In genomic region chr17:47632181-47632840, GRCm38 (mm10) we compare ENCODE assay signal across 16 mouse cellular contexts. TPM values are rescaled to one million over a fixed set of nuclear protein-coding genes. Genes with fewer than 3 reads are reported as not detected.
DNase-seq lines count a peak whose midpoint lies in the region; ATAC-seq and TF ChIP-seq lines count a peak whose summit lies in the region.
"Had no signal": no experiment of that assay in that cellular context is flagged by ENCODE, and none has a peak within 500 bp of the region (broad histone marks: within the 10 kb centered on the region; RNA-seq: fewer than 3 reads in every experiment).

No protein-coding gene starts in this region.

- no peaks in the 10 kb centered on the region for H3K27me3 ChIP-seq in hindbrain, embryonic 14.5 days (ENCODE audit: control insufficient read depth, insufficient read depth, low read length)
- no peaks in the 10 kb centered on the region for H3K27me3 ChIP-seq in hindbrain, embryonic 11.5 days (ENCODE audit: control insufficient read depth, insufficient read depth, low read length)
- no peaks in the 10 kb centered on the region for H3K27me3 ChIP-seq in forebrain, embryonic 16.5 days (replicated peaks; ENCODE audit: control insufficient read depth, insufficient read depth, low read length)
- H3K27me3 ChIP-seq in intestine, embryonic 15.5 days (replicated peaks) = no peaks in the 10 kb centered on the region
- no peaks in the 10 kb centered on the region for H3K27me3 ChIP-seq in midbrain, postnatal 0 days (ENCODE audit: insufficient read depth, low read length)
- no peaks in the 10 kb centered on the region for H3K27me3 ChIP-seq in kidney, embryonic 15.5 days
- H3K27me3 ChIP-seq: embryonic facial prominence, embryonic 12.5 days; limb, embryonic 15.5 days had no signal

- TF ChIP-seq CTCF in midbrain, postnatal 0 days (IDR thresholded peaks at IDR 0.05) = no peak

- no peak for ATAC-seq in hindbrain, embryonic 14.5 days (ENCODE audit: low FRiP score)
- no peak for ATAC-seq in hindbrain, embryonic 11.5 days (ENCODE audit: low FRiP score)
- no peak for ATAC-seq in forebrain, embryonic 16.5 days
- ATAC-seq in intestine, embryonic 15.5 days = no peak
- ATAC-seq in midbrain, postnatal 0 days (ENCODE audit: low FRiP score) = no peak
- no peak for ATAC-seq in kidney, embryonic 15.5 days (replicated peaks; ENCODE audit: low FRiP score)

- no peak for DNase-seq in hindbrain, embryonic 14.5 days (ENCODE audit: low spot score)
- no peak for DNase-seq in hindbrain, embryonic 11.5 days (ENCODE audit: low spot score)
- DNase-seq in midbrain, postnatal 0 days (ENCODE audit: low spot score) = no peak
- DNase-seq in ovary, adult 18-20 months (ENCODE audit: low spot score) = no peak
- DNase-seq: adrenal gland, postnatal 36 days; cerebellum, postnatal 36 days; gastrocnemius, postnatal 36 days; kidney, adult 9 months; lung, postnatal 10 days; right cerebral cortex, adult 18-20 months had no signal

- no peak overlapping the region for H3K4me3 ChIP-seq in hindbrain, embryonic 14.5 days (replicated peaks; ENCODE audit: low read length)
- no peak overlapping the region for H3K4me3 ChIP-seq in hindbrain, embryonic 11.5 days (ENCODE audit: low read depth, low read length)
- H3K4me3 ChIP-seq in forebrain, embryonic 16.5 days (replicated peaks; ENCODE audit: low read length) = 0 out of 2 replicates have a peak overlapping the region, but pooled peaks have one; percentile 3
- no peak overlapping the region for H3K4me3 ChIP-seq in intestine, embryonic 15.5 days (replicated peaks)
- H3K4me3 ChIP-seq in midbrain, postnatal 0 days (ENCODE audit: low read depth, low read length) = no peak overlapping the region
- H3K4me3 ChIP-seq in kidney, embryonic 15.5 days (replicated peaks) = no peak overlapping the region
- H3K4me3 ChIP-seq: left cerebral cortex, adult 2 months; limb, embryonic 15.5 days had no signal

- 69% methylated on average over 4 of the region's 4 CpGs for WGBS in hindbrain, embryonic 14.5 days
- WGBS in hindbrain, embryonic 11.5 days = 73% methylated on average over 4 of the region's 4 CpGs
- 69% methylated on average over 4 of the region's 4 CpGs for WGBS in forebrain, embryonic 16.5 days
- WGBS in intestine, embryonic 15.5 days = 55% methylated on average over 4 of the region's 4 CpGs
- 71% methylated on average over 4 of the region's 4 CpGs for WGBS in midbrain, postnatal 0 days
- 65% methylated on average over 4 of the region's 4 CpGs for WGBS in kidney, embryonic 15.5 days

- no peak overlapping the region for H3K27ac ChIP-seq in hindbrain, embryonic 14.5 days
- no peak overlapping the region for H3K27ac ChIP-seq in hindbrain, embryonic 11.5 days (ENCODE audit: low read depth, low read length)
- no peak overlapping the region for H3K27ac ChIP-seq in forebrain, embryonic 16.5 days (ENCODE audit: low read length)
- 0 out of 2 replicates have a peak overlapping the region, but pooled peaks have one; percentile 33 for H3K27ac ChIP-seq in intestine, embryonic 15.5 days
- no peak overlapping the region for H3K27ac ChIP-seq in midbrain, postnatal 0 days (ENCODE audit: low read depth, low read length)
- H3K27ac ChIP-seq in kidney, embryonic 15.5 days = no peak overlapping the region
- H3K27ac ChIP-seq: embryonic facial prominence, embryonic 12.5 days; left cerebral cortex, adult 2 months; limb, embryonic 15.5 days had no signal

- H3K9ac ChIP-seq in hindbrain, embryonic 14.5 days = no peak overlapping the region
- no peak overlapping the region for H3K9ac ChIP-seq in hindbrain, embryonic 11.5 days (ENCODE audit: low read depth, low read length)
- no peak overlapping the region for H3K9ac ChIP-seq in forebrain, embryonic 16.5 days (replicated peaks; ENCODE audit: low read depth, low read length)
- no peak overlapping the region for H3K9ac ChIP-seq in intestine, embryonic 15.5 days
- H3K9ac ChIP-seq in midbrain, postnatal 0 days (replicated peaks; ENCODE audit: low read length, poor library complexity, severe bottlenecking) = no peak overlapping the region
- H3K9ac ChIP-seq in kidney, embryonic 15.5 days = no peak overlapping the region
- H3K9ac ChIP-seq: embryonic facial prominence, embryonic 12.5 days; limb, embryonic 15.5 days had no signal

- H3K36me3 ChIP-seq in hindbrain, embryonic 14.5 days (replicated peaks; ENCODE audit: control insufficient read depth, insufficient read depth) = peaks cover 12% of the 10 kb centered on the region
- no peaks in the 10 kb centered on the region for H3K36me3 ChIP-seq in hindbrain, embryonic 11.5 days (ENCODE audit: control insufficient read depth, insufficient read depth, low read length)
- H3K36me3 ChIP-seq in forebrain, embryonic 16.5 days (ENCODE audit: control insufficient read depth, insufficient read depth) = 0 out of 2 replicates have a peak, but pooled peaks cover 3% of the 10 kb centered on the region
- H3K36me3 ChIP-seq in intestine, embryonic 15.5 days = no peaks in the 10 kb centered on the region
- H3K36me3 ChIP-seq in midbrain, postnatal 0 days (ENCODE audit: insufficient read depth, low read length) = peaks cover 9% of the 10 kb centered on the region; the same call in 1 of the 2 replicates
- peaks cover 16% of the 10 kb centered on the region for H3K36me3 ChIP-seq in kidney, embryonic 15.5 days

- H3K9me3 ChIP-seq in hindbrain, embryonic 14.5 days (ENCODE audit: control insufficient read depth, low read length) = no peaks in the 10 kb centered on the region
- H3K9me3 ChIP-seq in hindbrain, embryonic 11.5 days (ENCODE audit: control insufficient read depth, low read length) = no peaks in the 10 kb centered on the region
- no peaks in the 10 kb centered on the region for H3K9me3 ChIP-seq in forebrain, embryonic 16.5 days (ENCODE audit: control insufficient read depth, low read length)
- no peaks in the 10 kb centered on the region for H3K9me3 ChIP-seq in intestine, embryonic 15.5 days
- no peaks in the 10 kb centered on the region for H3K9me3 ChIP-seq in midbrain, postnatal 0 days (ENCODE audit: low read length)
- no peaks in the 10 kb centered on the region for H3K9me3 ChIP-seq in kidney, embryonic 15.5 days (replicated peaks)
- H3K9me3 ChIP-seq: embryonic facial prominence, embryonic 12.5 days; limb, embryonic 15.5 days had no signal

- H3K4me2 ChIP-seq in hindbrain, embryonic 14.5 days (replicated peaks) = peak overlapping the region; percentile 27; the same call in 1 of the 2 replicates
- no peak overlapping the region for H3K4me2 ChIP-seq in hindbrain, embryonic 11.5 days (replicated peaks; ENCODE audit: low read depth, low read length)
- H3K4me2 ChIP-seq in forebrain, embryonic 16.5 days (ENCODE audit: low read length) = peak overlapping the region; percentile 18
- H3K4me2 ChIP-seq in intestine, embryonic 15.5 days (replicated peaks) = peak overlapping the region; percentile 20; the same call in 1 of the 2 replicates
- H3K4me2 ChIP-seq in midbrain, postnatal 0 days (ENCODE audit: low read depth, low read length, poor library complexity, severe bottlenecking) = peak overlapping the region; percentile 9; the same call in 1 of the 2 replicates
- no peak overlapping the region for H3K4me2 ChIP-seq in kidney, embryonic 15.5 days
- H3K4me2 ChIP-seq: limb, embryonic 15.5 days had no signal

- peaks cover 31% of the 10 kb centered on the region for H3K4me1 ChIP-seq in hindbrain, embryonic 14.5 days (replicated peaks; ENCODE audit: control insufficient read depth, insufficient read depth, low read length)
- 0 out of 2 replicates have a peak, but pooled peaks cover 3% of the 10 kb centered on the region for H3K4me1 ChIP-seq in hindbrain, embryonic 11.5 days (replicated peaks; ENCODE audit: control insufficient read depth, insufficient read depth, low read length)
- H3K4me1 ChIP-seq in forebrain, embryonic 16.5 days (replicated peaks; ENCODE audit: control insufficient read depth, insufficient read depth, low read length) = peaks cover 36% of the 10 kb centered on the region
- H3K4me1 ChIP-seq in intestine, embryonic 15.5 days (replicated peaks) = peaks cover 9% of the 10 kb centered on the region
- H3K4me1 ChIP-seq in midbrain, postnatal 0 days (ENCODE audit: insufficient read depth, low read length) = peaks cover 7% of the 10 kb centered on the region; the same call in 1 of the 2 replicates
- H3K4me1 ChIP-seq in kidney, embryonic 15.5 days = peaks cover 34% of the 10 kb centered on the region

RNA-seq across cellular contexts. Expression of gene Usp49, which starts 1.8 kb away (rescaled TPM):
- polyA plus RNA-seq in hindbrain, embryonic 14.5 days (2014; fragmentation: Nextera tagmentation; extraction: Ambion mirVana) = 6.7 and 7.6 TPM in 2 replicates
- polyA plus RNA-seq in hindbrain, embryonic 11.5 days (2014; fragmentation: Nextera tagmentation; extraction: Ambion mirVana) = 8.7 and 9.1 TPM in 2 replicates
- 8.6 and 9.1 TPM in 2 replicates for polyA plus RNA-seq in forebrain, embryonic 16.5 days (2015; fragmentation: Nextera tagmentation; extraction: Ambion mirVana)
- 5.9 and 6.3 TPM in 2 replicates for polyA plus RNA-seq in intestine, embryonic 15.5 days (2015; fragmentation: Nextera tagmentation; extraction: Ambion mirVana)
- 24.3 and 24.4 TPM in 2 replicates for total RNA-seq in midbrain, postnatal 0 days (2014; rRNA removed)
- polyA plus RNA-seq in midbrain, postnatal 0 days (2015; fragmentation: Nextera tagmentation; extraction: Ambion mirVana) = 3.7 and 3.9 TPM in 2 replicates
- polyA plus RNA-seq in kidney, embryonic 15.5 days (2015; fragmentation: Nextera tagmentation; extraction: Ambion mirVana) = 4.6 and 5.0 TPM in 2 replicates

RNA-seq across cellular contexts. Expression of gene Gm20517, which starts 20.9 kb away (rescaled TPM):
- polyA plus RNA-seq in hindbrain, embryonic 14.5 days (2014; fragmentation: Nextera tagmentation; extraction: Ambion mirVana) = 3.0 and 3.1 TPM in 2 replicates
- polyA plus RNA-seq in hindbrain, embryonic 11.5 days (2014; fragmentation: Nextera tagmentation; extraction: Ambion mirVana) = 1.3 and 1.7 TPM in 2 replicates
- polyA plus RNA-seq in forebrain, embryonic 16.5 days (2015; fragmentation: Nextera tagmentation; extraction: Ambion mirVana) = 2.3 and 2.9 TPM in 2 replicates
- 0.54 and 0.88 TPM in 2 replicates for polyA plus RNA-seq in intestine, embryonic 15.5 days (2015; fragmentation: Nextera tagmentation; extraction: Ambion mirVana)
- total RNA-seq in midbrain, postnatal 0 days (2014; rRNA removed) = 3.2 and 8.0 TPM in 2 replicates
- polyA plus RNA-seq in midbrain, postnatal 0 days (2015; fragmentation: Nextera tagmentation; extraction: Ambion mirVana) = 0.96 and 1.1 TPM in 2 replicates
- polyA plus RNA-seq in kidney, embryonic 15.5 days (2015; fragmentation: Nextera tagmentation; extraction: Ambion mirVana) = 0.81 and 1.4 TPM in 2 replicates

RNA-seq across cellular contexts. Expression of gene Med20, which starts 20.9 kb away (rescaled TPM):
- 42.3 and 44.7 TPM in 2 replicates for polyA plus RNA-seq in hindbrain, embryonic 14.5 days (2014; fragmentation: Nextera tagmentation; extraction: Ambion mirVana)
- 44.6 and 44.8 TPM in 2 replicates for polyA plus RNA-seq in hindbrain, embryonic 11.5 days (2014; fragmentation: Nextera tagmentation; extraction: Ambion mirVana)
- polyA plus RNA-seq in forebrain, embryonic 16.5 days (2015; fragmentation: Nextera tagmentation; extraction: Ambion mirVana) = 51.6 and 51.8 TPM in 2 replicates
- polyA plus RNA-seq in intestine, embryonic 15.5 days (2015; fragmentation: Nextera tagmentation; extraction: Ambion mirVana) = 39.8 and 41.2 TPM in 2 replicates
- total RNA-seq in midbrain, postnatal 0 days (2014; rRNA removed) = 33.8 and 44.7 TPM in 2 replicates
- 32.4 TPM in 2 replicates for polyA plus RNA-seq in midbrain, postnatal 0 days (2015; fragmentation: Nextera tagmentation; extraction: Ambion mirVana)
- 45.7 TPM in 2 replicates for polyA plus RNA-seq in kidney, embryonic 15.5 days (2015; fragmentation: Nextera tagmentation; extraction: Ambion mirVana)

RNA-seq across cellular contexts. Expression of gene Bysl, which starts 21.0 kb away (rescaled TPM):
- 33.3 and 34.3 TPM in 2 replicates for polyA plus RNA-seq in hindbrain, embryonic 14.5 days (2014; fragmentation: Nextera tagmentation; extraction: Ambion mirVana)
- polyA plus RNA-seq in hindbrain, embryonic 11.5 days (2014; fragmentation: Nextera tagmentation; extraction: Ambion mirVana) = 30.8 and 31.0 TPM in 2 replicates
- polyA plus RNA-seq in forebrain, embryonic 16.5 days (2015; fragmentation: Nextera tagmentation; extraction: Ambion mirVana) = 32.9 and 36.1 TPM in 2 replicates
- polyA plus RNA-seq in intestine, embryonic 15.5 days (2015; fragmentation: Nextera tagmentation; extraction: Ambion mirVana) = 20.1 and 22.4 TPM in 2 replicates
- total RNA-seq in midbrain, postnatal 0 days (2014; rRNA removed) = 25.8 and 26.0 TPM in 2 replicates
- 31.9 and 33.1 TPM in 2 replicates for polyA plus RNA-seq in midbrain, postnatal 0 days (2015; fragmentation: Nextera tagmentation; extraction: Ambion mirVana)
- 23.8 and 26.5 TPM in 2 replicates for polyA plus RNA-seq in kidney, embryonic 15.5 days (2015; fragmentation: Nextera tagmentation; extraction: Ambion mirVana)

RNA-seq across cellular contexts. Expression of gene Tomm6, which starts 55.9 kb away (rescaled TPM):
- 283 and 327 TPM in 2 replicates for polyA plus RNA-seq in hindbrain, embryonic 14.5 days (2014; fragmentation: Nextera tagmentation; extraction: Ambion mirVana)
- 370 and 375 TPM in 2 replicates for polyA plus RNA-seq in hindbrain, embryonic 11.5 days (2014; fragmentation: Nextera tagmentation; extraction: Ambion mirVana)
- polyA plus RNA-seq in forebrain, embryonic 16.5 days (2015; fragmentation: Nextera tagmentation; extraction: Ambion mirVana) = 228 and 241 TPM in 2 replicates
- polyA plus RNA-seq in intestine, embryonic 15.5 days (2015; fragmentation: Nextera tagmentation; extraction: Ambion mirVana) = 425 and 452 TPM in 2 replicates
- total RNA-seq in midbrain, postnatal 0 days (2014; rRNA removed) = 117 and 136 TPM in 2 replicates
- polyA plus RNA-seq in midbrain, postnatal 0 days (2015; fragmentation: Nextera tagmentation; extraction: Ambion mirVana) = 334 and 339 TPM in 2 replicates
- polyA plus RNA-seq in kidney, embryonic 15.5 days (2015; fragmentation: Nextera tagmentation; extraction: Ambion mirVana) = 381 and 386 TPM in 2 replicates

Comparison
In these comparisons a context has a peak if more than half of its experiments do, and no peak if none do; other contexts are left out.
1. H3K4me2 ChIP-seq: peak in hindbrain, embryonic 14.5 days (single experiment), forebrain, embryonic 16.5 days (single experiment), intestine, embryonic 15.5 days (single experiment) and midbrain, postnatal 0 days (single experiment); none in hindbrain, embryonic 11.5 days (single experiment) and kidney, embryonic 15.5 days (single experiment).